Mouse (Mus musculus): ENCODE data around the gene Ube2o. TPM values are rescaled to one million over a fixed set of nuclear protein-coding genes. Genes with fewer than 3 reads are reported as not detected.

Ube2o gene
- polyA plus RNA-seq, 2 experiments = 25.9 to 34.0 TPM

- Histone ChIP-seq H3K27ac (peak overlapping the region; percentile 83), H3K9ac (replicated peaks) (peak overlapping the region; percentile 66), H3K9me3 (ENCODE audit: control insufficient read depth, low read length) (no peaks in the 10 kb centered on the region), H3K4me2 (ENCODE audit: low read depth) (peak overlapping the region; percentile 71), H3K27me3 (ENCODE audit: control insufficient read depth, insufficient read depth, low read length) (no peaks in the 10 kb centered on the region), H3K4me3 (ENCODE audit: insufficient read depth in 1 of 2, low read depth in 2 of 2, low read length in 2 of 2) (peak overlapping the region in 1 of 2 experiments; percentile 18; a peak in 1 of 4 replicates), H3K4me1 (replicated peaks; ENCODE audit: control insufficient read depth in 2 of 2, insufficient read depth in 2 of 2, low read length in 1 of 2) (peaks cover 32 to 42% of the 10 kb centered on the region in 2 experiments), H3K36me3 (replicated peaks; ENCODE audit: control insufficient read depth, insufficient read depth, low read depth) (peaks cover 41% of the 10 kb centered on the region)
- DNase-seq (ENCODE audit: low read depth in 3 of 3, low spot score in 3 of 3) (no peak), ATAC-seq (ENCODE audit: insufficient read depth) (no peak)
- WGBS (ENCODE audit: insufficient replicate concordance) = 82% methylated on average over 9 of the region's 9 CpGs
- TF ChIP-seq CTCF (IDR thresholded peaks at IDR 0.05; ENCODE audit: low read depth) = no peak
- no peak for TF ChIP-seq EP300 (IDR thresholded peaks at IDR 0.05; ENCODE audit: low read depth)
Measured at GRCm38 (mm10) chr11:116548780-116549179, 32.5 kb downstream of the Ube2o start.

GRCm38 (mm10) chr11:116547296-116548060 lies 33.8 kb downstream of the Ube2o start:
- H3K9ac ChIP-seq (replicated peaks) = no peak overlapping the region
- no peak for DNase-seq (ENCODE audit: low read depth in 3 of 3, low spot score in 3 of 3)
- H3K4me1 ChIP-seq (replicated peaks; ENCODE audit: control insufficient read depth in 2 of 2, insufficient read depth in 2 of 2, low read length in 1 of 2) = peaks cover 32 to 39% of the 10 kb centered on the region in 2 experiments
- no peaks in the 10 kb centered on the region for H3K27me3 ChIP-seq (ENCODE audit: control insufficient read depth, insufficient read depth, low read length)
- 84% methylated on average over 17 of the region's 17 CpGs for WGBS (ENCODE audit: insufficient replicate concordance)
- H3K4me2 ChIP-seq (ENCODE audit: low read depth) = no peak overlapping the region
- H3K27ac ChIP-seq = no peak overlapping the region
- H3K9me3 ChIP-seq (ENCODE audit: control insufficient read depth, low read length) = no peaks in the 10 kb centered on the region
- H3K4me3 ChIP-seq (ENCODE audit: insufficient read depth in 1 of 2, low read depth in 2 of 2, low read length in 2 of 2) = no peak overlapping the region
- no peak for ATAC-seq (ENCODE audit: insufficient read depth)
- peaks cover 53% of the 10 kb centered on the region for H3K36me3 ChIP-seq (replicated peaks; ENCODE audit: control insufficient read depth, insufficient read depth, low read depth)
- no peak for TF ChIP-seq EP300 (IDR thresholded peaks at IDR 0.05; ENCODE audit: low read depth)

DNA sequence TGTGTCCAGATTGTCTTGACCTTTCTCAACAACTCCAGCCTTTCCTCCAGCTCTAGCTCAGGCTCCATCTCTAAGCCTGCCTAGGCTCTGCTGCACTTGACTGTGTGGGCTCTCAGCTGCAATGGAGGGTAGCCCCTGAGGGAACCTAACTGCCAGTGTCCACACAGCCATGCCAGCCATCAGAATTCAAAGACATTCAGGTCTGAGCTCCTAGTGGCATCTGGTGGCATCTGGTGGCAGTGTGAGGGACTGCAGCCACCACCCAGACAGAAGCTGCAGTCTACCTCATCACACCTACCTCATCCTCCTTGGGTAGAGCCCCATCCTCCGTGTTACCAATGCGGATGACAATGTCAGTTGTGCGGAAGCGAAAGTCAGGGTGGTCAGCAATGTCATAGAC lies 38.1 kb downstream of the Ube2o start:
- Histone ChIP-seq H3K27me3 (ENCODE audit: control insufficient read depth, insufficient read depth, low read length) (no peaks in the 10 kb centered on the region), H3K36me3 (replicated peaks; ENCODE audit: control insufficient read depth, insufficient read depth, low read depth) (peaks cover 92% of the 10 kb centered on the region), H3K9ac (replicated peaks) (no peak overlapping the region), H3K9me3 (ENCODE audit: control insufficient read depth, low read length) (no peaks in the 10 kb centered on the region), H3K27ac (no peak overlapping the region), H3K4me1 (replicated peaks; ENCODE audit: control insufficient read depth in 2 of 2, insufficient read depth in 2 of 2, low read length in 1 of 2) (peaks cover 7 to 8% of the 10 kb centered on the region in 2 experiments), H3K4me3 (ENCODE audit: insufficient read depth in 1 of 2, low read depth in 2 of 2, low read length in 2 of 2) (no peak overlapping the region), H3K4me2 (ENCODE audit: low read depth) (no peak overlapping the region)
- ATAC-seq (ENCODE audit: insufficient read depth) (no peak), DNase-seq (ENCODE audit: low read depth in 3 of 3, low spot score in 3 of 3) (peak in 2 of 3 experiments; percentile 26 to 41)
- 74% methylated on average over 4 of the region's 4 CpGs for WGBS (ENCODE audit: insufficient replicate concordance)
- TF ChIP-seq CTCF (IDR thresholded peaks at IDR 0.05; ENCODE audit: low read depth) (peak; percentile 98), EP300 (IDR thresholded peaks at IDR 0.05; ENCODE audit: low read depth) (no peak)

DNA sequence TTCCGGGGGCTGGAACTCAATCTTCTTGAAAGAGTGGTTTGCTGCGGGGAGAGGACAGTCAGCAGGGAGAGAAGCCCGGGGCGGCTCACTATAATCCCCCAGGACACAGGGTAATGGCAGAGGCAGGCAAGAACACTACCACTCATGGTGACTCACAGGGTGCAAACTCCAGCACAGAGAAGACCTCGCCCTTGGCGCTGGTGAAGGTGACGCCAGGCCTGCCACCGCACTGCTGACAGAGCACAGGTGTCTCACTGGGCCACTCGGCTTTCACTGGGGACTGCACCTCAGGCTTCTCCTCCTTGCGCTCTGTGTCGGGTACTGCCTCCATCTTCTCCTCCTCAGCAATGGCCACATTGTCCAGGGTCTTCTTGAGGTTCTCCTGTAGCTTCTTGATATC lies 40.1 kb downstream of the Ube2o start:
- H3K9me3 ChIP-seq (ENCODE audit: control insufficient read depth, low read length) = no peaks in the 10 kb centered on the region
- ATAC-seq (ENCODE audit: insufficient read depth) = no peak
- no peaks in the 10 kb centered on the region for H3K27me3 ChIP-seq (ENCODE audit: control insufficient read depth, insufficient read depth, low read length)
- TF ChIP-seq EP300 (IDR thresholded peaks at IDR 0.05; ENCODE audit: low read depth) = no peak
- TF ChIP-seq CTCF (IDR thresholded peaks at IDR 0.05; ENCODE audit: low read depth) = no peak
- peaks cover 26 to 27% of the 10 kb centered on the region in 2 experiments for H3K4me1 ChIP-seq (replicated peaks; ENCODE audit: control insufficient read depth in 2 of 2, insufficient read depth in 2 of 2, low read length in 1 of 2)
- H3K9ac ChIP-seq (replicated peaks) = no peak overlapping the region
- no peak overlapping the region for H3K4me2 ChIP-seq (ENCODE audit: low read depth)
- no peak overlapping the region for H3K27ac ChIP-seq
- peaks cover 96% of the 10 kb centered on the region for H3K36me3 ChIP-seq (replicated peaks; ENCODE audit: control insufficient read depth, insufficient read depth, low read depth)
- H3K4me3 ChIP-seq (ENCODE audit: insufficient read depth in 1 of 2, low read depth in 2 of 2, low read length in 2 of 2) = no peak overlapping the region
- WGBS (ENCODE audit: insufficient replicate concordance) = 91% methylated on average over 11 of the region's 11 CpGs
- DNase-seq (ENCODE audit: low read depth in 3 of 3, low spot score in 3 of 3) = no peak

GRCm38 (mm10) chr11:116538142-116538735 lies 43.0 kb downstream of the Ube2o start:
- peak overlapping the region; percentile 98 for H3K27ac ChIP-seq
- peaks cover 42 to 45% of the 10 kb centered on the region in 2 experiments for H3K4me1 ChIP-seq (replicated peaks; ENCODE audit: control insufficient read depth in 2 of 2, insufficient read depth in 2 of 2, low read length in 1 of 2)
- H3K36me3 ChIP-seq (replicated peaks; ENCODE audit: control insufficient read depth, insufficient read depth, low read depth) = peaks cover 80% of the 10 kb centered on the region
- TF ChIP-seq CTCF (IDR thresholded peaks at IDR 0.05; ENCODE audit: low read depth) (no peak), EP300 (IDR thresholded peaks at IDR 0.05; ENCODE audit: low read depth) (peak; percentile 73; the same call in 1 of the 2 replicates)
- WGBS (ENCODE audit: insufficient replicate concordance) = 49% methylated on average over 12 of the region's 12 CpGs
- H3K9ac ChIP-seq (replicated peaks) = peak overlapping the region; percentile 43
- no peak overlapping the region for H3K4me3 ChIP-seq (ENCODE audit: insufficient read depth in 1 of 2, low read depth in 2 of 2, low read length in 2 of 2)
- peak; percentile 5; the same call in 1 of the 2 replicates for ATAC-seq (ENCODE audit: insufficient read depth)
- H3K4me2 ChIP-seq (ENCODE audit: low read depth) = peak overlapping the region; percentile 99
- peak; percentile 63 to 73 (median 69) for DNase-seq (ENCODE audit: low read depth in 3 of 3, low spot score in 3 of 3)
- peaks cover 2% of the 10 kb centered on the region; the same call in 1 of the 2 replicates for H3K27me3 ChIP-seq (ENCODE audit: control insufficient read depth, insufficient read depth, low read length)
- H3K9me3 ChIP-seq (ENCODE audit: control insufficient read depth, low read length) = no peaks in the 10 kb centered on the region
